Mouse (Mus musculus) limb, embryonic 14.5 days (tissue): Measurements from ENCODE around the gene Gm49333. TPM values are rescaled to one million over a fixed set of nuclear protein-coding genes. Genes with fewer than 3 reads are reported as not detected.
A peak's percentile ranks its signal among the peaks of the same experiment; 100 is the strongest.

Experiments used
- ATAC-seq: fragments of 200-750 bp; cut with Nextera tagmentation; 2 replicates; pipeline ENCODE4 v1.8.0; 2017; ENCODE audit warnings: low read depth, moderate number of reproducible peaks, moderate TSS enrichment; ENCODE audit not compliant: low FRiP score
- DNase-seq: peaks from one replicate; pipeline ENCODE4 v3.0.0-alpha.2; 2015; ENCODE audit warnings: low spot score
- H3K27ac ChIP-seq: fragments of 300-500 bp; sonication (generic); replicated peaks from 2 replicates; pipeline ENCODE4 v1.5.1; 2014; ENCODE audit warnings: low read depth, mild to moderate bottlenecking, low read length, moderate library complexity, mixed read lengths
- H3K27me3 ChIP-seq: fragments of 300-500 bp; sonication (generic); 2 replicates; pipeline ENCODE4 v1.6.1; 2014; ENCODE audit warnings: low read length, mixed read lengths; ENCODE audit not compliant: control insufficient read depth, insufficient read depth
- H3K36me3 ChIP-seq: fragments of 300-500 bp; sonication (generic); 2 replicates; pipeline ENCODE4 v1.6.1; 2014; ENCODE audit warnings: mild to moderate bottlenecking, low read length, moderate library complexity, mixed read lengths; ENCODE audit not compliant: control insufficient read depth, insufficient read depth
- H3K4me1 ChIP-seq: fragments of 300-500 bp; sonication (generic); 2 replicates; pipeline ENCODE4 v1.6.1; 2014; ENCODE audit warnings: antibody characterized with exemption, low read length, mixed read lengths; ENCODE audit not compliant: control insufficient read depth, insufficient read depth
- H3K4me2 ChIP-seq: fragments of 300-500 bp; sonication (generic); replicated peaks from 2 replicates; pipeline ENCODE4 v1.6.1; 2014; ENCODE audit warnings: low read depth, mild to moderate bottlenecking, low read length, moderate library complexity; ENCODE audit not compliant: severe bottlenecking
- H3K4me3 ChIP-seq: fragments of 300-500 bp; sonication (generic); replicated peaks from 2 replicates; pipeline ENCODE4 v1.5.1; 2014; ENCODE audit warnings: low read length
- H3K9ac ChIP-seq: fragments of 300-500 bp; sonication (generic); 2 replicates; pipeline ENCODE4 v1.6.1; 2014; ENCODE audit warnings: mild to moderate bottlenecking, low read depth, low read length, moderate library complexity; ENCODE audit not compliant: severe bottlenecking
- H3K9me3 ChIP-seq: fragments of 300-500 bp; sonication (generic); 2 replicates; pipeline ENCODE4 v1.6.1; 2016; ENCODE audit warnings: low read length; ENCODE audit not compliant: control insufficient read depth
- POLR2A ChIP-seq: fragments of 200-500 bp; IDR thresholded peaks from 2 replicates; pipeline ENCODE4 v1.8.0; 2012; ENCODE audit warnings: inconsistent platforms, mild to moderate bottlenecking, moderate library complexity, borderline replicate concordance; ENCODE audit not compliant: insufficient read depth, insufficient read length; ENCODE audit errors: extremely low read depth
- WGBS: fragments of 180-500 bp; shearing (Covaris S2); extraction: QIAGEN DNeasy Blood & Tissue Kit; methylation state at CpG from one replicate; pipeline ENCODE4 v1.1.7; 2014; 5-methylcytosine and 5-hydroxymethylcytosine counted together
- polyA plus RNA-seq, 2 experiments: library from polyadenylated mRNA; depleted of rRNA in 1 of 2; stranded (reverse) in 1 of 2; unstranded in 1 of 2; fragments of >200 nt; fragmentation: Nextera tagmentation in 1 of 2; extraction: Ambion mirVana in 1 of 2; gene quantifications; 2 replicates each; pipeline versions ENCODE4 v1.2.1 to v1.2.3; 2012 to 2014

Gm49333 gene
- polyA plus RNA-seq, 2 experiments, result not detected

GRCm38 (mm10) chr16:20621191-20621990 is 10.0 kb downstream of the Gm49333 start, which contains the start of gene Camk2n2:
Camk2n2 (minus strand) TSS chr16:20621287.
- peak within 1 kb of the TSS; percentile 64 for H3K9ac ChIP-seq
- 2% methylated on average over 50 of the region's 92 CpGs for WGBS
- H3K9me3 ChIP-seq, result no peaks in the 10 kb centered on the region
- H3K27me3 ChIP-seq, result peaks cover 23% of the 10 kb centered on the region
- peak within 1 kb of the TSS; percentile 69 for H3K4me3 ChIP-seq
- peak within 1 kb of the TSS; percentile 98 for H3K4me2 ChIP-seq
- TF ChIP-seq POLR2A, result no peak
- no peaks in the 10 kb centered on the region for H3K36me3 ChIP-seq
- H3K4me1 ChIP-seq, result peaks cover 23% of the 10 kb centered on the region
- ATAC-seq (peak; percentile 43), DNase-seq (peak; percentile 18)
- no peak within 1 kb of the TSS for H3K27ac ChIP-seq

- TF ChIP-seq POLR2A, result no peak
- H3K4me1 ChIP-seq, result peaks cover 23% of the 10 kb centered on the region
- H3K4me2 ChIP-seq, result peak overlapping the region; percentile 98
- H3K27ac ChIP-seq, result no peak overlapping the region
- no peaks in the 10 kb centered on the region for H3K9me3 ChIP-seq
- H3K4me3 ChIP-seq, result peak overlapping the region; percentile 69
- H3K9ac ChIP-seq, result peak overlapping the region; percentile 64
- under 1% methylated on average over 35 of the region's 37 CpGs for WGBS
- H3K27me3 ChIP-seq, result peaks cover 23% of the 10 kb centered on the region
- peak; percentile 48 for ATAC-seq
- H3K36me3 ChIP-seq, result no peaks in the 10 kb centered on the region
- DNase-seq, result peak; percentile 57
Measured at GRCm38 (mm10) chr16:20621991-20622685, 10.7 kb downstream of the Gm49333 start.

DNA sequence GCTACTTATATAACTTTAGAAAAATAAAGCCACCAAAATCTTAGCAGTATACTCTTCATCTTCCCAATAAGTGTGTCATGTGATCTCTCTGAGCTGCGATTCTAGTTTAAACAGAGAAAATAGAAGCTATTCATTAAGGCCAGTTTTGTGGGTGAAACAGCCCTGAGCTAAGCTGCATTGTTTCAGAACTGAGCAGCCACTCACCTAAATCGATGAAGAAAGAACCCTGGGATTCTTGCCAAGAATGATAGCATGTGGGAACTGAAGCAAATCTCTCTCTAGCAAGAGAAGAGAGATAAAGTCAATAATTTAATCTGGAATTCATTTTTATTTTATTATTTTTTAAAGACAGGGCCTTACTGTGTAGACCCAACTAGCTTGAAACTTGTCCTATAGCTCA is 11.8 kb downstream of the Gm49333 start:
- no peak overlapping the region for H3K9ac ChIP-seq
- H3K36me3 ChIP-seq, result no peaks in the 10 kb centered on the region
- peaks cover 23% of the 10 kb centered on the region for H3K27me3 ChIP-seq
- ATAC-seq (no peak), DNase-seq (no peak)
- peaks cover 23% of the 10 kb centered on the region for H3K4me1 ChIP-seq
- H3K9me3 ChIP-seq, result no peaks in the 10 kb centered on the region
- WGBS, result 71% methylated on average over 2 of the region's 2 CpGs
- TF ChIP-seq POLR2A, result no peak
- no peak overlapping the region for H3K4me2 ChIP-seq
- H3K4me3 ChIP-seq, result no peak overlapping the region
- H3K27ac ChIP-seq, result no peak overlapping the region

- TF ChIP-seq POLR2A, result no peak
- WGBS, result 33% methylated on average over 11 of the region's 11 CpGs
- H3K4me3 ChIP-seq, result no peak overlapping the region
Measured at GRCm38 (mm10) chr16:20628871-20629391, 17.5 kb downstream of the Gm49333 start.

More at GRCm38 (mm10) chr16:20628871-20629391, 17.5 kb downstream of the Gm49333 start:
- Histone ChIP-seq H3K36me3 (no peaks in the 10 kb centered on the region), H3K4me2 (peak overlapping the region; percentile 87; the same call in 1 of the 2 replicates), H3K4me1 (no peaks in the 10 kb centered on the region), H3K9me3 (no peaks in the 10 kb centered on the region), H3K9ac (no peak overlapping the region), H3K27ac (no peak overlapping the region), H3K27me3 (0 out of 2 replicates have a peak, but pooled peaks cover 4% of the 10 kb centered on the region)
- ATAC-seq, result no peak
- DNase-seq, result no peak
